Mouse (Mus musculus) layer of hippocampus, postnatal 14 days (tissue): Measurements from ENCODE around the gene Gpr132. TPM values are rescaled to one million over a fixed set of nuclear protein-coding genes. Genes with fewer than 3 reads are reported as not detected.

Source experiments
- total RNA-seq, 2 experiments: library from RNA; stranded (reverse); gene quantifications; 2 replicates each; pipeline ENCODE4 v1.2.3; 2021

Gpr132 gene
- total RNA-seq, 2 experiments from 2014 or later, result not detected

Other genes starting within 250 kb of the Gpr132 start
- gene Adssl1, start 248.2 kb downstream of the Gpr132 start, total RNA-seq, result 1 to 10 TPM; 5.3 to 5.6 TPM
- 10 to 100 TPM; 21.6 to 23.4 TPM for gene Siva1, start 223.5 kb downstream of the Gpr132 start, total RNA-seq
- 100 to 1,000 TPM; 153 to 158 TPM for gene Akt1, start 193.3 kb downstream of the Gpr132 start, total RNA-seq
- under 1 TPM; 0.43 to 0.55 TPM for gene Zbtb42, start 189.4 kb downstream of the Gpr132 start, total RNA-seq
- gene Cep170b, start 147.8 kb downstream of the Gpr132 start, total RNA-seq, result 100 to 1,000 TPM; 178 to 193 TPM
- 10 to 100 TPM; 10.6 to 13.1 TPM for gene Pld4, start 107.6 kb downstream of the Gpr132 start, total RNA-seq
- 1 to 10 TPM; 4.9 to 7.8 TPM for gene Ahnak2, start 65.6 kb downstream of the Gpr132 start, total RNA-seq
- gene Clba1, start 59.3 kb downstream of the Gpr132 start, total RNA-seq, result 10 to 100 TPM; 13.2 to 13.7 TPM
- 1 to 10 TPM; 8.1 to 9.2 TPM for gene Cdca4, start 38.8 kb downstream of the Gpr132 start, total RNA-seq
- gene Jag2, start 61.5 kb upstream of the Gpr132 start, total RNA-seq, result 10 to 100 TPM; 45.2 to 50.8 TPM
- gene Nudt14, start 73.9 kb upstream of the Gpr132 start, total RNA-seq, result 10 to 100 TPM in 1 of 2 experiments, 1 to 10 TPM in 1; 7.5 to 11.1 TPM
- 10 to 100 TPM; 47.1 to 47.2 TPM for gene Btbd6, start 108.3 kb upstream of the Gpr132 start, total RNA-seq
- 10 to 100 TPM; 51.2 to 58.9 TPM for gene Brf1, start 132.5 kb upstream of the Gpr132 start, total RNA-seq
- 100 to 1,000 TPM; 121 TPM for gene Pacs2, start 146.3 kb upstream of the Gpr132 start, total RNA-seq
- gene Tex22, start 206.3 kb upstream of the Gpr132 start, total RNA-seq, result under 1 TPM in 1 of 2 experiments, not detected in 1; 0.51 TPM
- 10 to 100 TPM; 84.2 to 85.2 TPM for gene Mta1, start 230.1 kb upstream of the Gpr132 start, total RNA-seq